Mouse (Mus musculus) left cerebral cortex, adult 2 months (tissue): Measurements from ENCODE around the gene Mtss1l. TPM values are rescaled to one million over a fixed set of nuclear protein-coding genes. Genes with fewer than 3 reads are reported as not detected.

Experiments used
- DNase-seq, 2 experiments: peaks; one replicate each; pipeline ENCODE4 v3.0.0; 2021 to 2022; ENCODE audit warnings: low spot score in 2 of 2, mixed read lengths in 1 of 2; ENCODE audit errors: extremely low spot score in 1 of 2
- H3K27ac ChIP-seq: fragments of 200-600 bp; 2 replicates; pipeline ENCODE4 v1.8.1; 2022
- H3K4me3 ChIP-seq: fragments of 200-600 bp; 2 replicates; pipeline ENCODE4 v1.8.1; 2022
- CTCF ChIP-seq: fragments of 200-600 bp; IDR thresholded peaks from 2 replicates; pipeline ENCODE4 v1.8.1; 2022; ENCODE audit warnings: antibody characterized with exemption, mild to moderate bottlenecking, moderate library complexity
- intact Hi-C: fragments of 180-260 bp; cut with DNase I; formaldehyde crosslinking; loops from one replicate; pipeline ENCODE4 v1.15.1; 2025
- total RNA-seq, 2 experiments: library from RNA; stranded (reverse); gene quantifications; 2 replicates each; pipeline ENCODE4 v1.2.3; 2021

Gene Mtss1l
- total RNA-seq, 2 experiments from 2014 or later, result 207 to 234 TPM

DNA sequence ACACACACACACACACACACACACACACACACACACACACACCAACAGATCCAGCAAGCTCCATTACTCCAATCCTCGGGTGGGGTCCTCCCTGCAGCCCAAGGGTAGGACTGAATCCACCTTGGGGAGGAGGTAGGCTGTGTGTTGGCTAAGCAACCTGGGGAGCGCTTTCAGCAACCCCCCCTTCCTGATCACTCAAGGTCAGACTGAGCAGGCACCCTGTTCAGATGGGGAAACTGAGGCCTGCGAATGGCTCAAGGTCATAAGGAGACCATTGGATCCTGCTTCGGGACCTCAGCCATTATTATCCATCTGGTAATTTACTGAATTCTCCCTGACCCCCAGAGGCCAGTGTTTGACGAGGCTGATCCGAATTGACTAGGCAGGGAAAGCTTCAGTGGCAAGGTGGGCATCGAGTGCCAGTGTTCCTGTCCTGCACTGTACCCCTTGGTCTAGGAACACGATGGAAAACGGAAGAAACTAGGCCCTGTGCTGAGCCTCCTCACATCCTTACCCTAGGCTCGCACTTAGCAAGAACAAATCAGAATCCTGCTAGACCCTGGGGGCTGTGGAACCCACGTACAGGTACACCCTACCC lies 1.2 kb downstream of the Mtss1l start:
- H3K4me3 ChIP-seq, result peak overlapping the region; percentile 54
- H3K27ac ChIP-seq, result peak overlapping the region; percentile 84
- no peak for TF ChIP-seq CTCF
- intact Hi-C loops, result loop anchor here (2.0 kb wide), 1 partner anchor 58 kb away; no protein-coding TSS in a partner anchor
- no peak for DNase-seq

DNA sequence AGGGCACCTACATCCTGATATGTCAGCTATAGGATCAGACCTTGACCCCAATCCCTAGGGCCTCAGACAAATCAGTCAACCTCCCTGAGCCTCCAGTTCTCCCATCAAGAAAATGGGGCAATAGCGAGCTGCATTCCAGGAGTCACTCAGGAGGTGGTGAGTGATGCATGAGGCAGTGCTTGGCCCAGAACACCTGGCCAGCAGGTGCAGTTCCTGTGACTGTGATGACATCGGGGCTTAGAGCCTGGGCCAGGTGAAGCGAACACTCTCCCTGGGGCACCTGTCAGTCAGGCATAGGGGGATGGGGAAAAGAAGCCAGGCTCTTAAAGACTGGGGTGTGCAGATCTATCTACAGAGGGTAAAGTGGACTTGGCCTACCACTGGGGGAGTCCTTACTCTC lies 3.2 kb downstream of the Mtss1l start:
- no peak for DNase-seq
- peak overlapping the region; percentile 84 for H3K27ac ChIP-seq
- intact Hi-C loops, result no loop called here
- TF ChIP-seq CTCF, result no peak
- peak overlapping the region; percentile 17 for H3K4me3 ChIP-seq

DNA sequence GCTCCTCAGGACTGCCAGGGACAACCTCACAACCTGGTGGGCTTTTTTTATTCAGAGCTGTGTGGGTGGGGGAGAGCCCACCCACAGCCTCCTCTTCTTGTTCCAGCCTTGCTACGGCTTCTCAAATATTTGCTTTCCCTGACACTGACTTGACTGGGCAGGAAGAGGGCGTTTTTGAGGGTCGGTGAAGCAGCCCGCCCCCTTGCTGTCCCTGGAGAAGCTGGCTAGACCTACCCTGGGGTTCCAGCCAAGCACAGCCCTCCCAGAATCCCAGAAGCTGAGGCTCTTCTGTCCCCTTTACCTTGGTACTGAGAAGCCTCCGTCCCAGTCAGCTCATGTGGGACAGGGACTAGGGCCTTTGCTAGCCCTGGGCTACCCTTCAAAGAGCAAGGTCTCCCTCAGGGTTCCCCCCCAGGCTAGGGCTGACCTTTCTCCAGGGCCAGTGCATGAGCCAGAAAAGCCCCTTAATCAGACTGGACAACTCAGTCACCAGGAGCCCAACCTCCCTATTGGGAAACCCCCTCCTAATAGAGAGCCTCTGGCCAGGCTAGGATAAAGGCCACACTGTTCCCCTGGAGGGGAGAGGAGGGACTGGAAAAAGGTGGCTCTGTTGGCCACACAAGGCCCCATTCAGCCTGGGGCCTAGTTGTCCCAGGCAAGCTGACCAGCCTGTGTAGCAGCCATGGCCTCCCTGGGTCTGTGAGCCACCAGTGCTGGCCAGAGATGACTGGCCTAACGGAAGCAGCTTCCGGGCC lies 4.0 kb downstream of the Mtss1l start:
- intact Hi-C loops, result no loop called here
- peak; percentile 9 for TF ChIP-seq CTCF
- Histone ChIP-seq H3K4me3 (peak overlapping the region; percentile 17), H3K27ac (peak overlapping the region; percentile 84)
- DNase-seq, result peak in 1 of 2 experiments; percentile 63

DNA sequence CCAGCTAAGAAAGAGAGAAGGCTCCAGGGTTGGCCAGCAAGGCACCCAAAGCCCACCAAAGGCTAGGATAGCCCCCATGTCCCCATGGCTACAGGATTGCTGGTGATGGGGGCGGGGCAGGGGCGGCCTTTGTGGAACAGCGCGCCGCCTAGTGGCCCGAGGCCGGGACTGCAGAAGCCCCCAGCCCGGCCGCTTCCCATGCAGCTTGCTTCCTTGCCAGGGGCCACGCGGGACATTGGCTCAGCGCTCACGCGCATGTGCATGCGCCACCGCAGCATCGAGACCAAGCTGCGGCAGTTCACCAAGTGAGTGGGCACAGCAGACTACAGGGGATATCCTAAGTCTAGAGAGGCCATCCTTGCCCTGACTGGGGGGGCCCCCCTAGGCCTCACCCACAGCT lies 5.6 kb downstream of the Mtss1l start:
- no peak overlapping the region for H3K4me3 ChIP-seq
- peak overlapping the region; percentile 47; the same call in 1 of the 2 replicates for H3K27ac ChIP-seq
- intact Hi-C loops, result loop anchor here (2.0 kb wide), 1 partner anchor 80 kb away; no protein-coding TSS in a partner anchor
- DNase-seq, result peak in 1 of 2 experiments; percentile 71
- TF ChIP-seq CTCF, result peak; percentile 97

DNA sequence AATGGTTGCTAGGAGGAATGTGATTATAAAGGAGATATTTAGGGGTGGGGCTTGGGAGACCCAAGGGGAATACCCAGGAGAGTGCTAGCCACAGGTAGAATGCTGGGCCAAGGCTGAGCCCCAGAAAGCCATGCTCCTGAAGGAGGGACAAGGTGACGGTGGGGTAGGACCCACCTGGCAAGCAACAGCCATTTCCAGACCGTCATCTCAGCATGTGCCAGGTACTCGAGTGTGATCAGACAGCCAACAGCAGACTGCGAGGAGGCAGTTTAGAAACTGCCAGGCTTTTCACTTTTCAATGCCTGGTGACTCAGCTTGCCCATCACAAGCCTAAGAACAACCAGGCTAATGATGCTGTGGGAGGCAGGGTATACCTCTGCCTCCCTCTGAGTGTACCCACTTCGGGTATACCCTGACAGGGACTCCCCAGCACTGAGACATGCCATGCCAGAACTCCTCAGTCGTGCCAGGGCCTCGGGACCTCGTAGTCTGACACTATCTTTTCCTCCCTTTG lies 10.1 kb downstream of the Mtss1l start:
- no peak for DNase-seq
- no peak overlapping the region for H3K27ac ChIP-seq
- no peak overlapping the region for H3K4me3 ChIP-seq
- intact Hi-C loops, result no loop called here
- TF ChIP-seq CTCF, result no peak

DNA sequence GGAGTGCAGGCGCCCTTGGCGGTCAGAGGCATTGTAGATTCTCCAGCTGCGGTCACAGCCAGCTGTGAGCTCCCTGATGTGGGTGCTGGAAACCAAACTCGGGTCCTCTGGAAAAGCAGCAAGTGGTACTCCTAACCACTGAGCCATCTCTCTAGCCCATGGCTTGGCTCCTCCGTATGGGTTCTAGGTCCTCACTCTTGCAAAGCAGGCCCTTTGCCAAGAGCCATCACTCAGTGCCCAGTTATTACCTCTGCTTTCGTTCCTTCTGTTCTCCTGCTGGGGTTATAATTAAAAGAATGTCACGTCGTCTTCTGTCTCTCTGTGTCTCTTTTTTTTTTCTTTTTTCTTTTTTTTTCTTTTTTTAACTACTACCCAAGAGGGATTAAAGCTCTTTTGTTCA lies 11.8 kb downstream of the Mtss1l start:
- H3K27ac ChIP-seq, result no peak overlapping the region
- intact Hi-C loops, result no loop called here
- DNase-seq, result no peak
- H3K4me3 ChIP-seq, result no peak overlapping the region
- TF ChIP-seq CTCF, result no peak

DNA sequence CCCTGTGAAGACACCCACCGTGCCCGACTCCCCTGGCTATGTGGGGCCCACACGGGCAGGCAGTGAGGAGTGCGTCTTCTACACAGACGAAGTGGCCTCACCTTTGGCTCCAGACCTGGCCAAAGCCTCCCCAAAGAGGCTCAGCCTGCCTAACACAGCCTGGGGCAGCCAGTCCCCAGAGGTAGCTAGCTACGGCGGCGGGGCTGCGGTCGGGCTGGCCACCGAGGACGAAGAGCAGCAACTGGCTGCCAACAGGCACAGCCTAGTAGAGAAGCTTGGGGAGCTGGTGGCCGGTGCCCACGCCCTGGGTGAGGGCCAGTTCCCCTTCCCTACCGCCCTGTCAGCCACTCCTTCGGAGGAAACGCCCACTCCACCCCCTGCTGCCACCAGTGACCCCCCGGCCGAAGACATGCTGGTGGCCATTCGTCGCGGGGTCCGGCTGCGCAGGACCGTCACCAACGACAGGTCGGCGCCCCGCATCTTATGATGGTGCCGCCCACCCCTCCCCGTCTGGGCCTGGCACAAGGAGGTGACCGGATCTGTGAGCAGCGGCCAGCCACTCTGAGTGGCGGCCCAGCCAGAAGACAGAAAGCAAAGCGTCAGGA lies 17.4 kb downstream of the Mtss1l start:
- intact Hi-C loops, result no loop called here
- Histone ChIP-seq H3K27ac (no peak overlapping the region; the same call in 1 of the 2 replicates), H3K4me3 (no peak overlapping the region)
- TF ChIP-seq CTCF, result no peak
- no peak for DNase-seq

DNA sequence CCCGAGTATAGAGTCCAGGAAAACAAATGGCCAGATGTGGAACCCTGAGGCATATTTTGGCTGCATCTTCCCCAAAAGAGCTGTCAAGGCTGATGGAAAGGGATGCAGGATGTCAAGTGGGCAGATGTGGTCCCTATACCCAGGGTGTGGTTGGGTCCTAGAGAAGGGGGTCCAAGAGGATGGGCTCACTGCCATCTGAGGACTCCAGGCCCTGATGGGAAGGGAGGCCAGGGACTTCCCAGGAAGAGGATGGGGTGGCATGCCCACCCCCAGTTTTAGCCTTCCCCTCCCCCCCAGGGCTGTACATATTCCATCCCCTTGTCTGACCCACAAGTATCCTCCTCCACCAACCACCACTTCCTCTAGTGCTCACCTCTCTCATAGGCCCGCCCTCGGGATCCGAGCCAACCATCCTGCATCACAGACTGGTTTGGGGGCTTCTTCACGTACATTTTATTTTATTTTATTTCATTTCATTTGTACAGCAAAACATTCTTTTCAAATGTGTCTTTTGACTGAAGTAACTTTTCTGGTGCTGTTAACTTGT lies 19.4 kb downstream of the Mtss1l start:
- intact Hi-C loops, result loop anchor here (10.0 kb wide), 1 partner anchor 254 kb away; the partner anchor contains the start of gene Ddx19a
- DNase-seq, result no peak

DNA sequence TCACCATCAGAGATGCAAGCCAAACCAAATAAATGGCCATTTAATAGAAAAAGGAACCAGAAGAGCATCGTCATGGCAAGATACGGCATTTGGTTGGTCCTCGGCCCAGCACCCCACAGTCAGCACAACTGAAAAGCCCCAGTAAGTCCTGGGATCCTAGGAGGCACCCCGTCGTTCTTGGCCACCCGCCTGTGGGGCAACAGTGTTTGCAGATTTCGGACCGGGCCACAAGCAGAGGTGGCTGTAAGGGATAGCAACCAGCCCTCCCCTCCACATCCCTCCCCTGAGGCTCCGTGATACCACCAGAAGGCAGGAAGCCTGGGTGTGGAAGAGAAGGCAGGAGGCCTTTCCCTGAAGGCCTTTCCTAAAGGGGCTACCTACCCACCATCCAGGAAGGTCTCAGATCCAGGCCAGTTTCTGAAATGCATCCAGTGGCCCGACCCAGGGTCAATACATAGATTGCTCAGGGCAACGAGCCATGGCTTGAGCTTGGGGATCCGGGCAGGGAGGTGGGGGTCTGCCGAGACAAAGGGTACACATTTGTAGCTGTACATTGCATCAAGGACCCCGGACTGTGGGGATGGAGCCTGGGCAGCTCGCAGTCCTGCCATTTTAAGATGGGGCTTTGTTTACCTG lies 20.7 kb downstream of the Mtss1l start:
- no peak overlapping the region for H3K4me3 ChIP-seq
- no peak for TF ChIP-seq CTCF
- H3K27ac ChIP-seq, result no peak overlapping the region
- DNase-seq, result no peak
- intact Hi-C loops, result loop anchor here (10.0 kb wide), 1 partner anchor 253 kb away; the partner anchor contains the start of gene Ddx19a

More for the DNA sequence above, 19.4 kb downstream of the Mtss1l start:
- Histone ChIP-seq H3K4me3 (no peak overlapping the region), H3K27ac (no peak overlapping the region)
- TF ChIP-seq CTCF, result no peak

DNA sequence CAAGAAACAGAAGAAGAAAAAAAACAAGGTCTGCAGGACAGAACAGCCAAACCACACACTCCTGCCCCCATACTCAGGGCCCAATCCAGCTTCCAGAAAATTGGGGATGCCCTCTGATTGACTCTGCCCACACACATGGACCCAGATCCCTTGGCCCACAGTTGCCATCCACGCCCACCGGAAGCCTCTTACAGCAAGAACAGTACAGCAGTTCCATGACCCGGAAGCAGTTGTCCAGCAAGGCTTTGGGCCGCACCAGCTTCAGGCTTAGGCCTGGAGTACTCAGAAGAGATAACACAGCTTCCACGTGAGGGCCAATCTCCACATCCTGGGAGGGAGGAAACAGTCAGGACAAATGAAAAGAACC lies 21.2 kb downstream of the Mtss1l start:
- no peak for DNase-seq
- Histone ChIP-seq H3K4me3 (no peak overlapping the region), H3K27ac (no peak overlapping the region)
- TF ChIP-seq CTCF, result no peak
- intact Hi-C loops, result loop anchor here (10.0 kb wide), 1 partner anchor 252 kb away; the partner anchor contains the start of gene Ddx19a

DNA sequence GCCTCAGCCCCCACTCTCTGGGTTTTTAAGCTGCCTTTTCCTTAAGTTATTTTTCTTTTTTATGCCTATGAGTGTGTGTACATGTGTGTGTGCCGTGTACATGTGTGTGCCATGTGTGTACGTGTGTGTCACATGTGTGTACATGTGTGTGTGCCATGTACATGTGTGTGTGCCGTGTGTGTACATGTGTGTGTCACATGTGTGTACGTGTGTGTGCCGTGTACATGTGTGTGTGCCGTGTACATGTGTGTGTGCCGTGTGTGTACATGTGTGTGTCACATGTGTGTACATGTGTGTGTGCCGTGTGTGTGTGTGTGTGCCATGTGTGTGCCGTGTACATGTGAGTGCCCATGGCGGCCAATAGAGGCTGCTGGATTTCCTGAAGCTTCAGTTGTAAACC lies 23.9 kb downstream of the Mtss1l start:
- no peak for TF ChIP-seq CTCF
- no peak for DNase-seq
- H3K4me3 ChIP-seq, result no peak overlapping the region
- intact Hi-C loops, result loop anchor here (10.0 kb wide), 1 partner anchor 250 kb away; the partner anchor contains the start of gene Ddx19a
- H3K27ac ChIP-seq, result no peak overlapping the region
